Mouse (Mus musculus) small intestine, adult 2 months (tissue): ENCODE data around the gene Fam229a. TPM values are rescaled to one million over a fixed set of nuclear protein-coding genes. Genes with fewer than 3 reads are reported as not detected.
"Not testable (repeated sequence)": the region's sequence is repeated elsewhere in the genome, so short reads cannot be mapped to it uniquely, and the experiment has no call there.

ENCODE experiments used
- H3K27ac ChIP-seq: fragments of 200-500 bp; 2 replicates; pipeline ENCODE4 v1.5.1; 2012; ENCODE audit warnings: low read depth, low read length, control low read depth, inconsistent platforms; ENCODE audit not compliant: insufficient read depth
- H3K27me3 ChIP-seq: fragments of 200-500 bp; 2 replicates; pipeline ENCODE4 v1.6.1; 2012; ENCODE audit warnings: mild to moderate bottlenecking, moderate library complexity, low read length, inconsistent platforms; ENCODE audit not compliant: control insufficient read depth, insufficient read depth
- H3K36me3 ChIP-seq: fragments of 200-500 bp; 2 replicates; pipeline ENCODE4 v1.6.1; 2012; ENCODE audit warnings: mild to moderate bottlenecking, low read length, control low read depth, inconsistent platforms; ENCODE audit not compliant: control insufficient read depth, insufficient read depth
- H3K4me1 ChIP-seq: fragments of 200-500 bp; 2 replicates; pipeline ENCODE4 v1.6.1; 2012; ENCODE audit warnings: low read length, inconsistent platforms, mixed read lengths; ENCODE audit not compliant: control insufficient read depth, insufficient read depth, insufficient read length
- H3K4me3 ChIP-seq: fragments of 200-500 bp; 2 replicates; pipeline ENCODE4 v1.5.1; 2012; ENCODE audit warnings: low read depth, mild to moderate bottlenecking, control low read depth, inconsistent platforms, low read length, moderate library complexity
- CTCF ChIP-seq: fragments of 200-500 bp; IDR thresholded peaks from 2 replicates; pipeline ENCODE4 v1.5.1; 2012; ENCODE audit warnings: low read depth, mild to moderate bottlenecking, control low read depth, inconsistent platforms, low read length, moderate library complexity, mixed read lengths; ENCODE audit not compliant: insufficient replicate concordance, insufficient read length; ENCODE audit errors: extremely low read depth
- POLR2A ChIP-seq: fragments of 200-500 bp; IDR thresholded peaks from 2 replicates; pipeline ENCODE4 v1.6.1; 2012; ENCODE audit warnings: low read depth, mild to moderate bottlenecking, control low read depth, inconsistent platforms, low read length, moderate library complexity
- WGBS: fragments of 180-500 bp; shearing (Covaris S2); methylation state at CpG from one replicate; pipeline ENCODE4 v1.1.7; 2018; 5-methylcytosine and 5-hydroxymethylcytosine counted together
- polyA plus RNA-seq: library from polyadenylated mRNA; depleted of rRNA; stranded (reverse); fragments of >200 nt; gene quantifications from 2 replicates; pipeline ENCODE4 v1.2.3, GENCODE M21; 2012

The Fam229a gene
- polyA plus RNA-seq, 1 experiment = not detected

DNA sequence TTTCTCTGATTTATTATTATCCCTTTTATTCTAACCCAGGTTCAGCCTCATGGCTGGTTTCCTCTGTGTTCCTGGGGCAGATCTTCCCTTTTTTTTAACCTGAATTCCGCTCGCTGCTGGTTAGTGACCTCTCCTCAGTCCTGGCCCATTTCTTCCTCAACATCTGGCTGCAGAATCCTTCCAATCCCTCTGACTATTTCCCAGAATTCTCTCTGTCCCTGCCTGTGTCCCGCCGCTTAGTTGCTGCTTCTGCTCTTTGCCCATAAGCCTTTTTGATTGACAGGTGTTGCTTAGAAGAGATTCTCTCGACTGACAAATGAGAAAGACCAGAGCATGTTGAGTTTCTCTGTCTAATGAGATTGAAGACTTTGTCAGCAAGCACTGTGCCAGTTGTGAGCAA lies 34.9 kb upstream of the Fam229a start:
- WGBS = 40% methylated on average over 5 of the region's 5 CpGs
- H3K36me3 ChIP-seq = no peaks in the 10 kb centered on the region
- H3K4me3 ChIP-seq = no peak overlapping the region
- H3K27ac ChIP-seq = no peak overlapping the region
- TF ChIP-seq POLR2A = no peak
- TF ChIP-seq CTCF = no peak
- H3K27me3 ChIP-seq = no peaks in the 10 kb centered on the region
- no peaks in the 10 kb centered on the region; the same call in 1 of the 2 replicates for H3K4me1 ChIP-seq

DNA sequence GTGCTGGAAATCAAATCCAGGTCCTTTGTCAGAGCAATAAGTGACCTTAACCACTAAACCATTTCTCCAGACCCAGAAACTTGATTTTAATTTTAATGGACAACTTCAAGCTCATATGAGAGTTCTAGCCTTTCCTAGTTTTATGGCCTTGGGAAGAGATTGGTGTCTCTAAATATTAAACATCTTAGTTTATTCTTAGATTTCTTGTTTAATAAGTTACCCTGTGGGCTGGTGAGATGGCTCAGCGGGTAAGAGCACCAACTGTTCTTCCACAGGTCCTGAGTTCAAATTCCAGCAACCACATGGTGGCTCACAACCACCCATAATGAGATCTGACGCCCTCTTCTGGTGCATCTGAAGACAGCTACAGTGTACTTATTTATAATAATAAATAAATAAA lies 33.7 kb upstream of the Fam229a start:
- WGBS = 74% methylated on average over 2 of the region's 2 CpGs
- not testable (repeated sequence) for H3K36me3 ChIP-seq, H3K27me3 ChIP-seq, H3K27ac ChIP-seq, H3K4me3 ChIP-seq, H3K4me1 ChIP-seq

DNA sequence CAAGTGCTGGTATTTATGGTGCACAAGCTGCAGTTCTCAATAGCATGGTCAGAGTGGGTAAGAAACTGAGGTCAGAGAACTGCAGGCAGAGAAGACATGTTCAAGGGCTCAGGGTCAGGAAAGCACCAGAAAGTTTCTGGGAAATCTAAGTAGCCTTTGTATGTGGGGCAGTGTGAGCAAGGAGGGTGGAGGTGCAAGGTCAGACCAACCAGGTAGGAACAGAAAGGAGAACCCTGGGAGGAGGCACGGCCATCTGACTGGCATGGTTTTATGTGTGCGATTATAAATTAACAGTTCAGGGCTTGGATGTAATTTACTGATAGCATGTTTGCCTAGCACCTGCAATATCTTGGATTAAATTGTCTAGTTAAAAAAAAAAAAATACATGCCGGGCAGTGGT lies 31.3 kb upstream of the Fam229a start:
- TF ChIP-seq CTCF (no peak), POLR2A (no peak)
- H3K36me3 ChIP-seq = no peaks in the 10 kb centered on the region; the same call in 1 of the 2 replicates
- no peaks in the 10 kb centered on the region for H3K27me3 ChIP-seq
- peaks cover 11% of the 10 kb centered on the region; the same call in 1 of the 2 replicates for H3K4me1 ChIP-seq
- H3K4me3 ChIP-seq = no peak overlapping the region
- H3K27ac ChIP-seq = no peak overlapping the region
- 25% methylated on average over 3 of the region's 3 CpGs for WGBS

DNA sequence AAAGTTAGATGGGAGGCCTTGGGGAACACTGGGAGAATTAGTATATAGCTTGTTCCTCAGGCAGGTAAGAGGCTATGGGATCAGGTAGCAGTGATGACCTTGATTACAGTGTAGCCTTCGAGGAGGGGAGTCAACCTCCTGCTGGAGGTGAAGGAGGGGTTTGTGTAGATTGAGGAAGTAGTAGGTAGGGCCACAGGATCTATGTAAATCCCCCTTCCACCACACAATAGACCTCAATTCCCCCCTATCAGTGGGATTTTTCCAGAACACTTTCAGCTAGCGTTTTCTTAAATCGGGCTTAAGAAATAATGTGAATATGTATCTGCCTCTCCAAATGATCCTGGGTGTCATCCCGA lies 30.2 kb upstream of the Fam229a start:
- TF ChIP-seq CTCF = no peak
- no peak for TF ChIP-seq POLR2A
- Histone ChIP-seq H3K27ac (peak overlapping the region; percentile 59), H3K4me1 (peaks cover 11% of the 10 kb centered on the region; the same call in 1 of the 2 replicates), H3K4me3 (peak overlapping the region; percentile 50), H3K27me3 (no peaks in the 10 kb centered on the region), H3K36me3 (peaks cover 6% of the 10 kb centered on the region)
- WGBS = 0% methylated on average over 4 of the region's 4 CpGs

DNA sequence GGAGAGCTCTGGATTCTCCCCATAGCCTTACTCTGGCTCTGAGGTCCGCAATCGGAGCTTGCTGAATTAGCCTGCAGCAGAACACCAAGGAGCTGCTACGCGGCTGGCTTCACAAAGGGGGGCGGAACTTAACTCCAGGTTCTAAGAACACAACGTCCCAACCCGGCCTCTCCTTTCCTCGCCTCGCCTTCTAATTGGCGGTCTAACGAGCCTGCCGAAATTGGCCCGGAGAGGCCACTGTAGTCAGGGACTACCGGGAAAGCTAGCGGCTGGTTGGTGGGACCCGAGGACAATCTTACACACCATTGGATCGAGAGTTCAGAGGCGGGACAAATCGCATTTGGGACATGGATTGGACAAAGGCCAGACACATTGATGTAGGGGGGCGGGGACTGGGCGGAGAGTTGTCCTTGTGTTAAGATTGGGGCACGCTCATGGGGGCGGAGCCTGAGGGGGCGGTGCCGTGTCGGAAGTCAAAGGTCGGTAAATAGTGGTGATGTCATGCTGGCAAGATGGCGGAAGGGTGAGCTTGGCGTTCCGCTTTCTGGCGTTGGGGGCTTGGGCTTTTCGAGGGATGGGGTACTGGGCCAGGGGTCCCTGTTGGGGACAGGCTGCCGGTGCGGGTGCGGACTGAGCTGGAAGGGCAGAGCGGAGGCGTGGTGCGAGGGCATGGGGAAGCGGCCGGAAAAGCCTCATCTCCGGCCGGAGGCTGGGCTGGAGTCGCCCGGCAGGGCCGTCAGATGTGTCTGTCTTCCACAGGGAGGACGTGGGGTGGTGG lies 29.6 kb upstream of the Fam229a start, which contains the start of gene Bsdc1:
Gene Bsdc1, plus strand, starts transcription at position 399 of the 778 bp plus-strand sequence.
- Histone ChIP-seq H3K36me3 (peaks cover 11% of the 10 kb centered on the region), H3K27ac (peak within 1 kb of the TSS; percentile 59), H3K4me3 (peak within 1 kb of the TSS; percentile 77), H3K4me1 (peaks cover 11% of the 10 kb centered on the region; the same call in 1 of the 2 replicates), H3K27me3 (no peaks in the 10 kb centered on the region)
- under 1% methylated on average over 46 of the region's 46 CpGs for WGBS
- TF ChIP-seq CTCF (no peak), POLR2A (peak; percentile 55)

DNA sequence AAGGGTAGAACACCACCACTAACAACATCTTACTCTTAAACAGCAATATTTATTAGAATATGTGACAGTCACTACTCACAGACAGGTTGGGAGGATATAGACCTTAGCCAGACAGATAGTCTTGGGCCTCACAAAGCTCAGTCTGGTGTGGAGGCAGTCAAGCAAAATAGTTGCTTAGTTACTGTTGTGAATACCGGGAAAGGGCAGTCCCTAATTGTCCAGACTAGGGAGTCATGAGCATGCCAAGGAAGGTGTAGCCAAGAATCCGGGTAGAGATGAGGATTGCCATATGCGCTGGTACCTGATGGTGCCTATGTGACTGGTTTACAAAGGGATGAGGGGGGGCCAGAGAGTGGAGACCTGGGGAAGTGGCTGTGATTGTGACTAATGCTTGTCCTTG lies 28.9 kb upstream of the Fam229a start:
- Histone ChIP-seq H3K27ac (no peak overlapping the region), H3K4me1 (peaks cover 11% of the 10 kb centered on the region; the same call in 1 of the 2 replicates), H3K36me3 (peaks cover 17% of the 10 kb centered on the region), H3K27me3 (no peaks in the 10 kb centered on the region), H3K4me3 (peak overlapping the region; percentile 77)
- TF ChIP-seq POLR2A (no peak), CTCF (no peak)
- 21% methylated on average over 3 of the region's 3 CpGs for WGBS

DNA sequence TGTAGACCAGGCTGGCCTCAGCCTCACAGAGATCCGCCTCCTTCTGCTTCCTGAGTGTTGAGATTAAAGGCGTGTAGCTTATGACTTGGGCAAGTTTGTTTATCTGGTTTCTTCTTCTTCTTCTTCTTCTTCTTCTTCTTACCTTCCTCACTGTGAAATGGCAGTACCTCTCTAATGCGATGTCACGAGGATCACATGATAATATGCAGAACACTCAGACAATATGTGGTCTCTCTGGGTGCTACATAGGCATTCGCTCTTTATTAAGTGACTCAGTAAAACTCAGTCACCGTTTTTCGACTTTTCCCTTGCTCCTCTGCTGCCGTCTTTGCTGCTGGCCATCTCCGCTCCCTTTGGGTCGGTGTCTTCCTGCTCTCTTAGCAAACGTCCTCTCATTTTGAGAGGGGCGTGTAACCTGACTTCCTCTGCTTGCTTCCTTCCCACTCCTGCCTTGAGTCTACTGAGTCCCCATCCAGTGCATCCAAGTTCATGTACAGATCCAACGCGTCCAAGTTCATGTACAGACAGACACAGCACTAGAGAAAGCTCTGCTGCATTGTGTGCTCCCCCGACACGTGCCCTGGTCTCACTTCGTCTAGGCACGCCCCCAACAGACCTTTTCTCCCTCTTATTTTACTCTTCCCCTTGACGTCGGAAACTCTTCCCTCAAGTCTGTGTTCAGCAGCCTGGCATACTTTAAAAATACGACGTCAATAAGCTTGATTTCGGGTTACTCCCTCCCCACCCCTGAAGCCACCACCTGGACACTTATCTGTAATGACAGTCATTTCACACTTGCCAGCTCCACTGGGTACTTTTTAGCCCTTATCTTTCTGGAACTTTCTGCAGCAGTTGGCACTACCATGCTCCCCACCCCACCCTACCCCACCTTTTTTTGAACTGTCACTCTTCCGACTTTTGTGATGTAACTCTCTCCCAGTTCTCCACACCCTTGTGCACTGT lies 27.6 kb upstream of the Fam229a start:
- Histone ChIP-seq H3K4me3 (no peak overlapping the region), H3K27me3 (no peaks in the 10 kb centered on the region), H3K36me3 (peaks cover 28% of the 10 kb centered on the region), H3K27ac (peak overlapping the region; percentile 49; the same call in 1 of the 2 replicates), H3K4me1 (peaks cover 11% of the 10 kb centered on the region; the same call in 1 of the 2 replicates)
- WGBS = 70% methylated on average over 24 of the region's 24 CpGs
- TF ChIP-seq CTCF (no peak), POLR2A (no peak)
